Mouse (Mus musculus) induced T-regulatory cell, adult 2 months (primary cell): ENCODE measurements around the gene BC003965.
A peak's percentile ranks its signal among the peaks of the same experiment; 100 is the strongest.
"Not testable (repeated sequence)": the region's sequence is repeated elsewhere in the genome, so short reads cannot be mapped to it uniquely, and the experiment has no call there.

Experiments
- DNase-seq: peaks from one replicate; pipeline ENCODE4 v3.0.0-alpha.2; 2012; ENCODE audit warnings: low read depth

Gene BC003965

GRCm38 (mm10) chr17:25219492-25220295 is 35.3 kb downstream of the BC003965 start:
- peak; percentile 77 for DNase-seq

GRCm38 (mm10) chr17:25220746-25221145 is 36.4 kb downstream of the BC003965 start:
- DNase-seq, result peak; percentile 28

- DNase-seq, result peak; percentile 93
Measured at GRCm38 (mm10) chr17:25221821-25222503, 37.6 kb downstream of the BC003965 start.

- not testable (repeated sequence) for DNase-seq
Measured at GRCm38 (mm10) chr17:25222504-25222940, 38.2 kb downstream of the BC003965 start.

GRCm38 (mm10) chr17:25222951-25223601 is 38.7 kb downstream of the BC003965 start:
- DNase-seq, result peak; percentile 77

- DNase-seq, result peak; percentile 93
Measured at GRCm38 (mm10) chr17:25224586-25225222, 40.4 kb downstream of the BC003965 start.

GRCm38 (mm10) chr17:25225659-25226058 is 41.3 kb downstream of the BC003965 start:
- DNase-seq, result peak; percentile 29

- DNase-seq, result no peak
Measured at GRCm38 (mm10) chr17:25227991-25228390, 43.6 kb downstream of the BC003965 start.

- DNase-seq, result not testable (repeated sequence)
Measured at GRCm38 (mm10) chr17:25230014-25230655, 45.8 kb downstream of the BC003965 start.

GRCm38 (mm10) chr17:25230700-25231099 is 46.3 kb downstream of the BC003965 start:
- no peak for DNase-seq

GRCm38 (mm10) chr17:25231621-25232020 is 47.3 kb downstream of the BC003965 start:
- DNase-seq, result not testable (repeated sequence)

GRCm38 (mm10) chr17:25235635-25236034 is 51.3 kb downstream of the BC003965 start:
- DNase-seq, result no peak
